Mouse (Mus musculus) cortical plate, adult 2 months (tissue): ENCODE measurements around the gene Gxylt2.

Experiments used
- CTCF ChIP-seq: fragments of 200-500 bp; IDR thresholded peaks from 2 replicates; pipeline ENCODE4 v1.5.1; 2011; ENCODE audit warnings: mild to moderate bottlenecking, control low read depth, low read length; ENCODE audit not compliant: insufficient read depth; ENCODE audit errors: extremely low read depth
- POLR2A ChIP-seq: fragments of 200-500 bp; IDR thresholded peaks from 2 replicates; pipeline ENCODE4 v1.6.1; 2011; ENCODE audit warnings: mild to moderate bottlenecking, low read length, control low read depth; ENCODE audit not compliant: insufficient read depth; ENCODE audit errors: extremely low read depth

DNA sequence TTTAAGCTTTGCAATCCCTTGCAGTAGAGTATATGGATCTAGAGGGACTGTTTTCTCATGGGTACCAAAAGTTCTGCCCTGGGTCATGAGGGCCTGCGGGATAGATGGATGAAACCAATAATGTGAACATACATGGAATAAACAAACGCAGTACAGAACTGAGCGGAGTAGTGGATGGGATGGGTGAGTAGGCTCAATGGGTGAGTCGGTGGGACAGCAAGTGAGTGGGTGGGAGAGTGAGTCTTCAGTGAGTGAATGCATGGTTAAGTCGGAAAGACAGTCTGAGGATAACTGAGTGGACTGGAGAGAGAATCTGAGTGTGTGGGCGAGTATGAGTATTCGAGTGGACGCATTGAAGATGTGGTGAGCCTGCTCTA, 349 bp upstream of the Gxylt2 start:
- TF ChIP-seq POLR2A (no peak), CTCF (no peak)
